ENCODE assay signal across 8 mouse cellular contexts in the genomic region with DNA sequence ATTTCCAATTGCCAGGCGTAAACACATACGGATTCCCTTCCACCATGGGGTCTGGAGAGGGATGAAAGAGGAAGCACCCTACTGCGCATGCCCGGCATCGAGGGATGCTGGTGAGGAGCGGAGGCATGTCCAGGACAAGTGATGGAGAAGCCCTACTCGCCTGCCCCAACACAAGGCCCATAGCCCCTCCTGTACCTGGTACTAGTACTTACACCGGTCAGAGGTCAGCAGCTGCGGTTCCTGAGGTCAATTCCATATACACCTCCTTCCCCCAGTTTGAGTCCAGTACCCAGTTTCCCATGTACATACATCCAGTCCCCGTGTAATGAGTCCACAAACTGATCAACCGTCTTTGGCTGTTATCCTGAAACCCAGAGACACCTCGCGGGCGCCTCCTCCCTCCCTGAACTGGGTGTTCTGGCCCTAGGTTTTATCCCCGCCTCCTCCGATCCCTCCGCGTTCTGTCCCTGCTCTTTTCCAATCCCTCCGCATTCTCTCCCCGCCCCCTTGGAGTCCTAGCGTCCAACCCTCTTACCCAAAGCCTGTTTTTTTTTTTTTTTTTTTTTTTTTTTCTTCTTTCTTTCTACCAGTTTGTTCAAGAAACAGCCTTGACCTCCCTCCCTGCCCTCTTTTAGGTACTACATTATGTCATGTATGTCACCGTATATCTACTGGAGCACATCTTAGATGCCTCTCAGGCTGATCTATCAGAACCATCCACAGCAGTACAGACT. TPM values are rescaled to one million over a fixed set of nuclear protein-coding genes. Genes with fewer than 3 reads are reported as not detected.
A peak's percentile ranks its signal among the peaks of the same experiment; 100 is the strongest.
DNase-seq lines count a peak whose midpoint lies in the region; ATAC-seq lines count a peak whose summit lies in the region.

Gene Cpt1c (minus strand): TSS at position 469 of the 734 bp plus-strand sequence.

- no peaks in the 10 kb centered on the region for H3K27me3 ChIP-seq in embryonic facial prominence, embryonic 15.5 days
- H3K27me3 ChIP-seq in limb, embryonic 11.5 days (ENCODE audit: control insufficient read depth, insufficient read depth, low read length) = no peaks in the 10 kb centered on the region
- H3K27me3 ChIP-seq in midbrain, embryonic 12.5 days = no peaks in the 10 kb centered on the region

- no peaks in the 10 kb centered on the region for H3K9me3 ChIP-seq in embryonic facial prominence, embryonic 15.5 days (replicated peaks)
- no peaks in the 10 kb centered on the region for H3K9me3 ChIP-seq in limb, embryonic 11.5 days (ENCODE audit: control insufficient read depth, low read length)
- H3K9me3 ChIP-seq in midbrain, embryonic 12.5 days = no peaks in the 10 kb centered on the region

- peak within 1 kb of the TSS; percentile 50 for H3K9ac ChIP-seq in embryonic facial prominence, embryonic 15.5 days
- H3K9ac ChIP-seq in limb, embryonic 11.5 days (ENCODE audit: low read length) = peak within 1 kb of the TSS; percentile 68
- H3K9ac ChIP-seq in midbrain, embryonic 12.5 days (replicated peaks) = peak within 1 kb of the TSS; percentile 66

- peak; percentile 42 to 62 for DNase-seq in urinary bladder, adult 18-20 months (ENCODE audit: low spot score in 2 of 2)
- DNase-seq in urinary bladder, postnatal 10 days (ENCODE audit: low spot score) = no peak
- DNase-seq in heart, adult 18-20 months = peak; percentile 83 to 86
- DNase-seq in kidney, adult 8-10 months = peak; percentile 66 to 67
- peak; percentile 86 for DNase-seq in limb, embryonic 11.5 days (ENCODE audit: low spot score)
- peak; percentile 37 to 49 for DNase-seq in spleen, postnatal 14 days (ENCODE audit: low spot score in 2 of 2)

- peaks cover 36% of the 10 kb centered on the region for H3K4me1 ChIP-seq in embryonic facial prominence, embryonic 15.5 days
- H3K4me1 ChIP-seq in limb, embryonic 11.5 days (ENCODE audit: control insufficient read depth, insufficient read depth, low read length) = peaks cover 11% of the 10 kb centered on the region
- H3K4me1 ChIP-seq in midbrain, embryonic 12.5 days = peaks cover 36% of the 10 kb centered on the region

- peak within 1 kb of the TSS; percentile 59 for H3K4me3 ChIP-seq in embryonic facial prominence, embryonic 15.5 days (replicated peaks)
- peak within 1 kb of the TSS; percentile 48 for H3K4me3 ChIP-seq in limb, embryonic 11.5 days (ENCODE audit: low read depth, low read length)
- H3K4me3 ChIP-seq in midbrain, embryonic 12.5 days = peak within 1 kb of the TSS; percentile 51

- peak; percentile 58; the same call in 1 of the 2 replicates for ATAC-seq in embryonic facial prominence, embryonic 15.5 days (ENCODE audit: insufficient number of reproducible peaks, low FRiP score, low TSS enrichment, low read depth)
- peak; percentile 26; the same call in 1 of the 2 replicates for ATAC-seq in limb, embryonic 11.5 days (ENCODE audit: insufficient number of reproducible peaks, low FRiP score, low TSS enrichment, low read depth)
- peak; percentile 48 for ATAC-seq in midbrain, embryonic 12.5 days (ENCODE audit: low FRiP score, low read depth)

- H3K27ac ChIP-seq in embryonic facial prominence, embryonic 15.5 days (replicated peaks) = peak within 1 kb of the TSS; percentile 93
- peak within 1 kb of the TSS; percentile 68 for H3K27ac ChIP-seq in limb, embryonic 11.5 days (replicated peaks; ENCODE audit: low read depth, low read length)
- H3K27ac ChIP-seq in midbrain, embryonic 12.5 days (replicated peaks) = peak within 1 kb of the TSS; percentile 95

- 2% methylated on average over 22 of the region's 22 CpGs for WGBS in embryonic facial prominence, embryonic 15.5 days
- WGBS in limb, embryonic 11.5 days = 2% methylated on average over 22 of the region's 22 CpGs
- WGBS in midbrain, embryonic 12.5 days = 2% methylated on average over 22 of the region's 22 CpGs

- H3K4me2 ChIP-seq in embryonic facial prominence, embryonic 15.5 days (replicated peaks) = peak within 1 kb of the TSS; percentile 76
- peak within 1 kb of the TSS; percentile 80 for H3K4me2 ChIP-seq in limb, embryonic 11.5 days (ENCODE audit: low read depth, severe bottlenecking)
- H3K4me2 ChIP-seq in midbrain, embryonic 12.5 days (replicated peaks) = peak within 1 kb of the TSS; percentile 82

- H3K36me3 ChIP-seq in embryonic facial prominence, embryonic 15.5 days = peaks cover 43% of the 10 kb centered on the region
- H3K36me3 ChIP-seq in limb, embryonic 11.5 days (ENCODE audit: control insufficient read depth, insufficient read depth, low read length) = peaks cover 30% of the 10 kb centered on the region
- H3K36me3 ChIP-seq in midbrain, embryonic 12.5 days = peaks cover 45% of the 10 kb centered on the region

RNA-seq across cellular contexts. Expression of gene Cpt1c, which starts in this region (rescaled TPM):
- 30.0 and 35.8 TPM in 2 replicates for polyA plus RNA-seq in embryonic facial prominence, embryonic 15.5 days (2015; fragmentation: Nextera tagmentation; extraction: Ambion mirVana)
- total RNA-seq in heart, adult 18-20 months (2021) = 1 to 10 TPM; 1.8 to 2.0 TPM
- polyA plus RNA-seq in limb, embryonic 11.5 days (2014; fragmentation: Nextera tagmentation; extraction: Ambion mirVana) = 17.5 and 22.1 TPM in 2 replicates
- 40.6 and 43.7 TPM in 2 replicates for polyA plus RNA-seq in midbrain, embryonic 12.5 days (2016; fragmentation: Nextera tagmentation; extraction: Ambion mirVana)
